Mouse (Mus musculus) kidney, postnatal 0 days (tissue): Measurements from ENCODE around the gene Apof. TPM values are rescaled to one million over a fixed set of nuclear protein-coding genes. Genes with fewer than 3 reads are reported as not detected.

ENCODE experiments used
- ATAC-seq: fragments of 200-750 bp; cut with Nextera tagmentation; replicated peaks from 2 replicates; pipeline ENCODE4 v1.8.0; 2017; ENCODE audit warnings: low read depth, moderate number of reproducible peaks, moderate TSS enrichment, moderate library complexity; ENCODE audit not compliant: low FRiP score
- DNase-seq: peaks from one replicate; pipeline ENCODE4 v3.0.0-alpha.2; 2016; ENCODE audit warnings: low spot score
- H3K27ac ChIP-seq: fragments of 300-500 bp; sonication (generic); 2 replicates; pipeline ENCODE4 v1.5.1; 2014; ENCODE audit warnings: mild to moderate bottlenecking
- H3K27me3 ChIP-seq: fragments of 300-500 bp; sonication (generic); 2 replicates; pipeline ENCODE4 v1.6.1; 2014; ENCODE audit warnings: low read length, mixed read lengths; ENCODE audit not compliant: insufficient read depth
- H3K36me3 ChIP-seq: fragments of 300-500 bp; sonication (generic); 2 replicates; pipeline ENCODE4 v1.6.1; 2014; ENCODE audit warnings: low read length, mixed read lengths; ENCODE audit not compliant: insufficient read depth
- H3K4me1 ChIP-seq: fragments of 300-500 bp; sonication (generic); replicated peaks from 2 replicates; pipeline ENCODE4 v1.6.1; 2014; ENCODE audit warnings: antibody characterized with exemption, low read length, mixed read lengths; ENCODE audit not compliant: insufficient read depth
- H3K4me2 ChIP-seq: fragments of 300-500 bp; sonication (generic); 2 replicates; pipeline ENCODE4 v1.6.1; 2014; ENCODE audit warnings: mild to moderate bottlenecking, low read length, moderate library complexity, mixed read lengths
- H3K4me3 ChIP-seq: fragments of 300-500 bp; sonication (generic); replicated peaks from 2 replicates; pipeline ENCODE4 v1.5.1; 2014; ENCODE audit warnings: low read depth, low read length
- H3K9ac ChIP-seq: fragments of 300-500 bp; sonication (generic); 2 replicates; pipeline ENCODE4 v1.6.1; 2014; ENCODE audit warnings: low read depth, low read length
- H3K9me3 ChIP-seq: fragments of 300-500 bp; sonication (generic); replicated peaks from 2 replicates; pipeline ENCODE4 v1.6.1; 2016; ENCODE audit warnings: low read length, inconsistent platforms, mixed read lengths
- CTCF ChIP-seq: IDR thresholded peaks from 2 replicates; pipeline ENCODE4 v1.5.1; 2016; ENCODE audit warnings: antibody characterized with exemption, low read depth, mild to moderate bottlenecking, moderate library complexity
- WGBS: fragments of 180-500 bp; shearing (Covaris S2); extraction: QIAGEN DNeasy Blood & Tissue Kit; methylation state at CpG from one replicate; pipeline ENCODE4 v1.1.7; 2014; 5-methylcytosine and 5-hydroxymethylcytosine counted together
- polyA plus RNA-seq: library from polyadenylated mRNA; unstranded; fragments of >200 nt; fragmentation: Nextera tagmentation; extraction: Ambion mirVana; gene quantifications from 2 replicates; pipeline ENCODE4 v1.2.1, GENCODE M21; 2015

Apof gene
- polyA plus RNA-seq, 1 experiment from 2014 or later, result 0.21 TPM

DNA sequence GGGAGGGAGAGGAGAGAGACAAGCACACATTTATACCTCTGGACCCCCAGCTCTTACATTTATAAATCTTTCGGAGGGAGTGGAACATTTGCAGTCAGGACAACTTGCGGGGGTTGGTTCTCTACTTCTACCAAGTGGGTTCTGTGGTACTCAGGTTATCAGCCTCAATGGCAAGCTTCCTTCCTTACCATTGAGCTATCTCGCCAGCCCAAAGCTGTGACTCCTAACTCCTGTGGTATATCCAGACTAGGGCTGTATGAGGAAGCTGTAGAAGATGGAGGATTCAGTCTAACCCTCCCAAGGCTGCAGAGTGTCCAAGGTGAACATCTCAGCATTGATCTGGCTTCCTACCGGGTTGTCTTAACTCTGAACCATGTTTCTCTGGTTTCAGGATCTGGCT, 29.3 kb upstream of the Apof start:
- WGBS, result 88% methylated on average over 4 of the region's 4 CpGs
- H3K4me1 ChIP-seq, result no peaks in the 10 kb centered on the region
- H3K36me3 ChIP-seq, result 0 out of 2 replicates have a peak, but pooled peaks cover 16% of the 10 kb centered on the region
- no peak overlapping the region for H3K9ac ChIP-seq
- DNase-seq, result no peak
- no peak for TF ChIP-seq CTCF
- H3K4me3 ChIP-seq, result no peak overlapping the region
- no peak for ATAC-seq
- no peaks in the 10 kb centered on the region for H3K27me3 ChIP-seq
- no peak overlapping the region for H3K4me2 ChIP-seq
- H3K9me3 ChIP-seq, result no peaks in the 10 kb centered on the region
- no peak overlapping the region for H3K27ac ChIP-seq

DNA sequence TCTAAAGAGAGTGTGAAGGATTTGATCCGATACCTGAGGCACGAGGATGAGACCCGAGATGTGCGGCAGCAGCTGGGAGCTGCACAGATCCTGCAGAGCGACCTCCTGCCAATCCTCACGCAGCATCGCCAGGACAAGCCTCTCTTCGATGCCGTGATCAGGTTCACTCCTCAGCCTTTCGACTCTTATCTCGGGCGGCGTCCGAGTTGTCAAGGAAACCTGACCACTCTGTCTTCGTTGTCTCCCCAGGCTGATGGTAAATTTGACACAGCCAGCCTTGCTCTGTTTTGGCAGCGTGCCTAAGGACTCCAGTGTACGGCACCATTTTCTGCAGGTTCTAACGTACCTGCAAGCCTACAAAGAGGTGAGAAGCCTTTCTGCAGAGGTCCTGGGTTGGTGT, 28.3 kb upstream of the Apof start:
- H3K4me2 ChIP-seq, result no peak overlapping the region
- peaks cover 22% of the 10 kb centered on the region; the same call in 1 of the 2 replicates for H3K36me3 ChIP-seq
- DNase-seq (no peak), ATAC-seq (no peak)
- H3K4me3 ChIP-seq, result no peak overlapping the region
- H3K9me3 ChIP-seq, result no peaks in the 10 kb centered on the region
- no peak overlapping the region for H3K9ac ChIP-seq
- no peaks in the 10 kb centered on the region for H3K27me3 ChIP-seq
- no peaks in the 10 kb centered on the region for H3K4me1 ChIP-seq
- no peak overlapping the region for H3K27ac ChIP-seq
- 91% methylated on average over 18 of the region's 18 CpGs for WGBS
- no peak for TF ChIP-seq CTCF

DNA sequence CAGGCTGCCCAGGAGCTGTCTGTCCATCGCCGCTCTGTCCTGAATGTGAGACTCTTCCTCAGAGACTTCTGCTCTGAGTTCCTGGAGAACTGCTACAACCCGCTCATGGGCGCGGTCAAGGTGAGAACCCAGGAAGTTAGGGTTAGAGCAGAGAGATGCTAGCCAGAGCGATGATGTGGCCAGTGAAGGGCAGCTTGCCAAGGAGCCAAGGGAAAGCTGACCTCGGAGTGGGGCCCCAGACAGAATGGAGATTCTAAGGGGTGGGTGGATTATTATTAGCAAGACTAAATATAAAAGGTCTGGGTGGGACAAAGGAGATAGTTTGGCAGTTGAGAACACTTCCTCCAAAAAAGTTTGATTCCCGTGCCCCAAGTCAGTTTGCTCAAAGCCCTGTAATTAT, 25.2 kb upstream of the Apof start:
- no peak for TF ChIP-seq CTCF
- WGBS, result 91% methylated on average over 8 of the region's 8 CpGs
- ATAC-seq (no peak), DNase-seq (no peak)
- Histone ChIP-seq H3K4me1 (no peaks in the 10 kb centered on the region), H3K9ac (no peak overlapping the region), H3K27ac (no peak overlapping the region), H3K4me3 (no peak overlapping the region), H3K36me3 (peaks cover 35% of the 10 kb centered on the region), H3K9me3 (no peaks in the 10 kb centered on the region), H3K4me2 (no peak overlapping the region), H3K27me3 (no peaks in the 10 kb centered on the region)

DNA sequence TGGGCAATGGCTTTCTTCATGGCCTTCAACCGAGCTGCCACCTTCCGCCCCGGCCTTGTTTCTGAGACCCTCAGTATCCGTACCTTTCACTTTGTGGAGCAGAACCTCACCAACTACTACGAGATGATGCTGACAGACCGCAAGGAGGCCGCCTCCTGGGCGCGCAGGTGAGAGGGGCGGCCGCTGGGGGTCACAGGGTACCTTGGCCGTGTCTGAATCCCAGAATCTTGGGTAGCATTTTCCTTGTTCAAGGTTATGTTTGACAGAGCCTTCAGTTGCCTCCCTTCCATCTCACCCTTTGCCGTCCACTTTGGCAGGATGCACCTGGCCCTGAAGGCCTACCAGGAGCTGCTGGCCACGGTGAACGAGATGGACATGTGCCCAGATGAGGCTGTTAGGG, 24.4 kb upstream of the Apof start:
- Histone ChIP-seq H3K4me3 (no peak overlapping the region), H3K9ac (no peak overlapping the region), H3K4me1 (no peaks in the 10 kb centered on the region), H3K27me3 (no peaks in the 10 kb centered on the region), H3K27ac (no peak overlapping the region), H3K36me3 (peaks cover 37% of the 10 kb centered on the region), H3K4me2 (no peak overlapping the region), H3K9me3 (no peaks in the 10 kb centered on the region)
- no peak for DNase-seq
- no peak for ATAC-seq
- WGBS, result 94% methylated on average over 15 of the region's 15 CpGs
- no peak for TF ChIP-seq CTCF

DNA sequence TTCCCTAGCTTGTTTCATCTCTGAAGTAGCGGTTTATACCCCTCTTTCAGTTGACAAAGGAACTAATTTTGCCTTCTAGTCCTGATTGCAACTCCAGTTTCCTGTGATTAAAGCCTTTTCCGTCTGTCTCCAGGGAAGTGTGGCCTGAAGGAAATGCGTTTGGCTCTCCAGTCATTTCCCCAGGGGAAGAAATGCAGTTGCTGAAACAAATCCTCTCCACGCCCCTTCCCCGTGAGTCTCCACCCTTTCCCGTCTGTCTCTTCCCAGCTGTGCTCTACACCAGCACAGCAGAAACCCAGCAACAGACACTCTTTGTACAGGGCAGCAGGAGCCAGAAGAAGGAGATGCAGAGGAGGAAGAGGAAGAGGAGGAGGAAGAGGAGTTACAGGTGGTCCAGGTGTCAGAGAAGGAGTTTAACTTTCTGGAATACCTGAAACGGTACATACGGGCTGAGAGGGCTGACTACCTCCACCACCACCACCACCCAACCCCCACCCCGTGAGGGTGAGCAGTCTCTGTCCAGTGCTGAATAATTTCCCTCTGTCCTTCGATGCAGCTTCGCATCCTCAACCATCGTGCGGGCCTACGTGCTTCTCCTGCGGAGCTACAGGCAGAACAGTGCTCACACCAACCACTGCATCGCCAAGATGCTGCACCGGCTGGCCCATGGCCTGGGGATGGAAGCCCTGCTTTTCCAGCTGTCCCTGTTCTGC, 21.3 kb upstream of the Apof start:
- Histone ChIP-seq H3K4me1 (no peaks in the 10 kb centered on the region), H3K27me3 (no peaks in the 10 kb centered on the region), H3K9ac (0 out of 2 replicates have a peak overlapping the region, but pooled peaks have one; percentile 6), H3K9me3 (no peaks in the 10 kb centered on the region), H3K27ac (peak overlapping the region; percentile 82), H3K36me3 (peaks cover 53% of the 10 kb centered on the region), H3K4me3 (peak overlapping the region; percentile 12; the same call in 1 of the 2 replicates), H3K4me2 (peak overlapping the region; percentile 40)
- TF ChIP-seq CTCF, result no peak
- ATAC-seq (no peak), DNase-seq (peak; percentile 86)
- 78% methylated on average over 17 of the region's 17 CpGs for WGBS

DNA sequence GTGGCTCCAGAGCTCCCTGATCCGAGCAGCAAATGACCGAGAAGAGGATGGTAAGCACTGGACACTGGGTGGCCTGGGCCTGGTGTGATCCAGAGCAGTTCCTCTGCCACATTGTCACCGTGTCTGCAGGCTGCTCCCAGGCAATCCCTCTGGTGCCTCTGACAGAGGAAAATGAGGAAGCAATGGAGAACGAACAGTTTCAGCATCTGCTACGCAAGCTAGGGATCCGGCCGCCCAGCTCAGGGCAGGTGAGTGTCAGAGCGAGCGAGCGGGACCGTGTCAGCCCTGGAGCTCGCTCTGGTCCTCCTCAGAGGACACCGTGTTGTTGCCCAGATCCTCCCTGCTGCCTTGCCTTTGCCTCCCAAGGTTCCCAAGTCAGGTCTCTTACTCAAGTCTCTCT, 17.9 kb upstream of the Apof start:
- H3K4me1 ChIP-seq, result no peaks in the 10 kb centered on the region
- no peak for DNase-seq
- no peak overlapping the region for H3K4me3 ChIP-seq
- peaks cover 45% of the 10 kb centered on the region for H3K36me3 ChIP-seq
- no peaks in the 10 kb centered on the region for H3K9me3 ChIP-seq
- no peaks in the 10 kb centered on the region for H3K27me3 ChIP-seq
- H3K27ac ChIP-seq, result no peak overlapping the region
- H3K9ac ChIP-seq, result no peak overlapping the region
- WGBS, result 95% methylated on average over 13 of the region's 13 CpGs
- no peak for TF ChIP-seq CTCF
- no peak overlapping the region for H3K4me2 ChIP-seq
- no peak for ATAC-seq
